Mouse (Mus musculus) intestine, embryonic 15.5 days (tissue): ENCODE measurements around the gene Ccl17. TPM values are rescaled to one million over a fixed set of nuclear protein-coding genes. Genes with fewer than 3 reads are reported as not detected.

ENCODE experiments used
- ATAC-seq: fragments of 200-750 bp; cut with Nextera tagmentation; 2 replicates; pipeline ENCODE4 v1.8.0; 2017; ENCODE audit warnings: moderate TSS enrichment, moderate library complexity
- H3K27ac ChIP-seq: fragments of 300-500 bp; sonication (generic); 2 replicates; pipeline ENCODE4 v1.5.1; 2015; ENCODE audit warnings: mild to moderate bottlenecking, inconsistent platforms
- H3K27me3 ChIP-seq: fragments of 300-500 bp; sonication (generic); replicated peaks from 2 replicates; pipeline ENCODE4 v1.6.1; 2015; ENCODE audit warnings: inconsistent platforms
- H3K36me3 ChIP-seq: fragments of 300-500 bp; sonication (generic); 2 replicates; pipeline ENCODE4 v1.6.1; 2015; ENCODE audit warnings: inconsistent platforms
- H3K4me1 ChIP-seq: fragments of 300-500 bp; sonication (generic); replicated peaks from 2 replicates; pipeline ENCODE4 v1.6.1; 2015; ENCODE audit warnings: inconsistent platforms
- H3K4me2 ChIP-seq: fragments of 300-500 bp; sonication (generic); replicated peaks from 2 replicates; pipeline ENCODE4 v1.6.1; 2015; ENCODE audit warnings: mild to moderate bottlenecking, inconsistent platforms
- H3K4me3 ChIP-seq: fragments of 300-500 bp; sonication (generic); replicated peaks from 2 replicates; pipeline ENCODE4 v1.5.1; 2015; ENCODE audit warnings: inconsistent platforms
- H3K9ac ChIP-seq: fragments of 300-500 bp; sonication (generic); 2 replicates; pipeline ENCODE4 v1.6.1; 2015; ENCODE audit warnings: inconsistent platforms
- H3K9me3 ChIP-seq: fragments of 300-500 bp; sonication (generic); 2 replicates; pipeline ENCODE4 v1.6.1; 2016; ENCODE audit warnings: inconsistent platforms
- WGBS: fragments of 180-500 bp; shearing (Covaris S2); methylation state at CpG from one replicate; pipeline ENCODE4 v1.1.7; 2015; 5-methylcytosine and 5-hydroxymethylcytosine counted together
- polyA plus RNA-seq: library from polyadenylated mRNA; unstranded; fragments of >200 nt; fragmentation: Nextera tagmentation; extraction: Ambion mirVana; gene quantifications from 2 replicates; pipeline ENCODE4 v1.2.1, GENCODE M21; 2015

Gene Ccl17
- polyA plus RNA-seq, 1 experiment from 2014 or later: not detected

- H3K27ac ChIP-seq: peak overlapping the region; percentile 40; the same call in 1 of the 2 replicates
- H3K9me3 ChIP-seq: no peaks in the 10 kb centered on the region
- 81% methylated on average over 21 of the region's 21 CpGs for WGBS
These were observed 29.6 kb upstream of the Ccl17 start for GRCm38 (mm10) chr8:94780491-94781154.

GRCm38 (mm10) chr8:94781155-94781837 lies 29.0 kb upstream of the Ccl17 start:
- Histone ChIP-seq H3K4me2 (peak overlapping the region; percentile 38), H3K9ac (0 out of 2 replicates have a peak overlapping the region, but pooled peaks have one; percentile 17), H3K9me3 (no peaks in the 10 kb centered on the region), H3K27me3 (no peaks in the 10 kb centered on the region), H3K27ac (peak overlapping the region; percentile 67), H3K4me1 (peaks cover 41% of the 10 kb centered on the region), H3K4me3 (no peak overlapping the region), H3K36me3 (no peaks in the 10 kb centered on the region)
- WGBS: 54% methylated on average over 7 of the region's 7 CpGs
- peak; percentile 31 for ATAC-seq

More at GRCm38 (mm10) chr8:94780491-94781154, 29.6 kb upstream of the Ccl17 start:
- Histone ChIP-seq H3K4me1 (peaks cover 41% of the 10 kb centered on the region), H3K27me3 (no peaks in the 10 kb centered on the region), H3K36me3 (no peaks in the 10 kb centered on the region), H3K4me3 (no peak overlapping the region), H3K9ac (no peak overlapping the region), H3K4me2 (no peak overlapping the region; the same call in 1 of the 2 replicates)
- no peak for ATAC-seq

GRCm38 (mm10) chr8:94781838-94782235 lies 28.4 kb upstream of the Ccl17 start:
- peak overlapping the region; percentile 38 for H3K4me2 ChIP-seq
- peaks cover 41% of the 10 kb centered on the region for H3K4me1 ChIP-seq
- no peaks in the 10 kb centered on the region for H3K36me3 ChIP-seq
- H3K9ac ChIP-seq: 0 out of 2 replicates have a peak overlapping the region, but pooled peaks have one; percentile 17
- WGBS: 9% methylated on average over 11 of the region's 11 CpGs
- no peak overlapping the region for H3K4me3 ChIP-seq
- H3K9me3 ChIP-seq: no peaks in the 10 kb centered on the region
- H3K27me3 ChIP-seq: no peaks in the 10 kb centered on the region
- peak overlapping the region; percentile 67 for H3K27ac ChIP-seq
- ATAC-seq: peak; percentile 85

GRCm38 (mm10) chr8:94783890-94784289 lies 26.4 kb upstream of the Ccl17 start:
- H3K9ac ChIP-seq: no peak overlapping the region
- peaks cover 29% of the 10 kb centered on the region for H3K4me1 ChIP-seq
- no peak overlapping the region for H3K4me2 ChIP-seq
- ATAC-seq: no peak
- H3K27ac ChIP-seq: no peak overlapping the region
- H3K9me3 ChIP-seq: no peaks in the 10 kb centered on the region
- H3K36me3 ChIP-seq: no peaks in the 10 kb centered on the region
- no peak overlapping the region for H3K4me3 ChIP-seq
- H3K27me3 ChIP-seq: no peaks in the 10 kb centered on the region
- 73% methylated on average over 4 of the region's 4 CpGs for WGBS

- peak overlapping the region; percentile 79 for H3K27ac ChIP-seq
- H3K27me3 ChIP-seq: no peaks in the 10 kb centered on the region
- peaks cover 23% of the 10 kb centered on the region for H3K4me1 ChIP-seq
- H3K4me3 ChIP-seq: no peak overlapping the region
- peak; percentile 44 for ATAC-seq
- WGBS: 41% methylated on average over 12 of the region's 12 CpGs
- no peak overlapping the region for H3K4me2 ChIP-seq
- H3K9me3 ChIP-seq: no peaks in the 10 kb centered on the region
- no peaks in the 10 kb centered on the region for H3K36me3 ChIP-seq
- H3K9ac ChIP-seq: no peak overlapping the region
These were observed 24.8 kb upstream of the Ccl17 start for GRCm38 (mm10) chr8:94785247-94785985.

GRCm38 (mm10) chr8:94785995-94786595 lies 24.2 kb upstream of the Ccl17 start:
- Histone ChIP-seq H3K4me2 (no peak overlapping the region), H3K36me3 (no peaks in the 10 kb centered on the region), H3K4me3 (no peak overlapping the region), H3K9ac (no peak overlapping the region), H3K27me3 (no peaks in the 10 kb centered on the region), H3K9me3 (no peaks in the 10 kb centered on the region), H3K27ac (no peak overlapping the region), H3K4me1 (peaks cover 17% of the 10 kb centered on the region)
- WGBS: 69% methylated on average over 6 of the region's 6 CpGs
- no peak for ATAC-seq

GRCm38 (mm10) chr8:94787524-94788501 lies 22.4 kb upstream of the Ccl17 start:
- no peak overlapping the region for H3K9ac ChIP-seq
- 64% methylated on average over 15 of the region's 15 CpGs for WGBS
- no peak overlapping the region for H3K4me3 ChIP-seq
- no peak overlapping the region for H3K27ac ChIP-seq
- H3K27me3 ChIP-seq: no peaks in the 10 kb centered on the region
- no peaks in the 10 kb centered on the region for H3K36me3 ChIP-seq
- H3K4me2 ChIP-seq: no peak overlapping the region
- no peaks in the 10 kb centered on the region for H3K9me3 ChIP-seq
- H3K4me1 ChIP-seq: peaks cover 8% of the 10 kb centered on the region
- ATAC-seq: peak; percentile 64

- Histone ChIP-seq H3K27ac (no peak overlapping the region), H3K4me2 (no peak overlapping the region), H3K4me3 (no peak overlapping the region), H3K4me1 (peaks cover 8% of the 10 kb centered on the region), H3K36me3 (no peaks in the 10 kb centered on the region), H3K27me3 (no peaks in the 10 kb centered on the region), H3K9ac (no peak overlapping the region), H3K9me3 (no peaks in the 10 kb centered on the region)
- ATAC-seq: no peak
- 74% methylated on average over 10 of the region's 10 CpGs for WGBS
These were observed 20.8 kb upstream of the Ccl17 start for GRCm38 (mm10) chr8:94789256-94789955.

- WGBS: 92% methylated on average over 4 of the region's 4 CpGs
- no peak for ATAC-seq
- Histone ChIP-seq H3K9me3 (no peaks in the 10 kb centered on the region), H3K36me3 (no peaks in the 10 kb centered on the region), H3K27ac (no peak overlapping the region), H3K4me2 (no peak overlapping the region), H3K4me3 (no peak overlapping the region), H3K4me1 (no peaks in the 10 kb centered on the region), H3K9ac (no peak overlapping the region), H3K27me3 (no peaks in the 10 kb centered on the region)
These were observed 15.9 kb upstream of the Ccl17 start for GRCm38 (mm10) chr8:94794368-94794767.

- WGBS: 94% methylated on average over 2 of the region's 2 CpGs
- Histone ChIP-seq H3K27me3 (no peaks in the 10 kb centered on the region), H3K9ac (no peak overlapping the region), H3K4me1 (no peaks in the 10 kb centered on the region), H3K4me3 (no peak overlapping the region), H3K4me2 (no peak overlapping the region), H3K9me3 (no peaks in the 10 kb centered on the region), H3K36me3 (no peaks in the 10 kb centered on the region), H3K27ac (no peak overlapping the region)
- ATAC-seq: no peak
These were observed 15.5 kb upstream of the Ccl17 start for GRCm38 (mm10) chr8:94794782-94795181.
